In the genomic region with DNA sequence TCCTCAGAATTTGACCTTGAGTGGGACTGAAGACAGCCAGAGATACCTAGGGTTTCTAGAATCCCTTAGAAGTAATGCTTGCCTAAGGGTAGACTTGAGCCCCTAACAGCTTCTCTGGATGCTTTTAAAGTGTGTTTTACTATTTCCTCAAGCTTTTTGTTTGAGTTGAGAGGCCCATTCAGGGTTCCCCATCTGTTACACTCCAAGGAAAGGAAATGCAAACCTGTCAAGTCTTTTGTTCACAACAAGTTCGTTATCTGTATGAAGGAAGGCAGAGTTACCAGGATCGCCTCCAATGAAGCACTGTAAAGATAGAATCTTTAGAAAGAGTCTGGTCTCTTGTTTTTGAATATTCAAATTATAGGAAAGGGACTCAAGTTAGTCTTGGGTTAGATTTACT, we compare ENCODE assay signal across 19 mouse cellular contexts. TPM values are rescaled to one million over a fixed set of nuclear protein-coding genes. Genes with fewer than 3 reads are reported as not detected.
A peak's percentile ranks its signal among the peaks of the same experiment; 100 is the strongest.
DNase-seq lines count a peak whose midpoint lies in the region; ATAC-seq lines count a peak whose summit lies in the region.
"Had no signal": no experiment of that assay in that cellular context is flagged by ENCODE, and none has a peak within 500 bp of the region (broad histone marks: within the 10 kb centered on the region; RNA-seq: fewer than 3 reads in every experiment).

No protein-coding gene starts in this region.

- WGBS in heart, embryonic 10.5 days = 11% methylated on average over 2 of the region's 2 CpGs
- 10% methylated on average over 2 of the region's 2 CpGs for WGBS in liver, embryonic 11.5 days
- WGBS in liver, embryonic 12.5 days (ENCODE audit: insufficient replicate concordance) = 13% methylated on average over 2 of the region's 2 CpGs
- WGBS in hindbrain, embryonic 14.5 days = 13% methylated on average over 2 of the region's 2 CpGs

- H3K9me3 ChIP-seq in heart, embryonic 10.5 days = no peaks in the 10 kb centered on the region
- no peaks in the 10 kb centered on the region for H3K9me3 ChIP-seq in liver, embryonic 11.5 days (ENCODE audit: control insufficient read depth, low read length)
- no peaks in the 10 kb centered on the region for H3K9me3 ChIP-seq in liver, embryonic 12.5 days (replicated peaks)
- H3K9me3 ChIP-seq in hindbrain, embryonic 14.5 days (ENCODE audit: control insufficient read depth, low read length) = no peaks in the 10 kb centered on the region
- H3K9me3 ChIP-seq: forebrain, embryonic 15.5 days; hindbrain, embryonic 10.5 days; midbrain, embryonic 13.5 days; stomach, embryonic 15.5 days had no signal

- H3K4me1 ChIP-seq in heart, embryonic 10.5 days = peaks cover 45% of the 10 kb centered on the region
- peaks cover 24% of the 10 kb centered on the region for H3K4me1 ChIP-seq in liver, embryonic 11.5 days (replicated peaks; ENCODE audit: control insufficient read depth, insufficient read depth, low read length)
- H3K4me1 ChIP-seq in liver, embryonic 12.5 days = peaks cover 41% of the 10 kb centered on the region
- no peaks in the 10 kb centered on the region for H3K4me1 ChIP-seq in hindbrain, embryonic 14.5 days (replicated peaks; ENCODE audit: control insufficient read depth, insufficient read depth, low read length)
- H3K4me1 ChIP-seq: midbrain, embryonic 13.5 days had no signal

- H3K36me3 ChIP-seq in heart, embryonic 10.5 days = no peaks in the 10 kb centered on the region
- no peaks in the 10 kb centered on the region for H3K36me3 ChIP-seq in liver, embryonic 11.5 days (ENCODE audit: control insufficient read depth, insufficient read depth, low read length)
- H3K36me3 ChIP-seq in liver, embryonic 12.5 days = no peaks in the 10 kb centered on the region
- H3K36me3 ChIP-seq in hindbrain, embryonic 14.5 days (replicated peaks; ENCODE audit: control insufficient read depth, insufficient read depth) = no peaks in the 10 kb centered on the region
- H3K36me3 ChIP-seq: forebrain, embryonic 15.5 days; hindbrain, embryonic 10.5 days; midbrain, embryonic 13.5 days; stomach, embryonic 15.5 days had no signal

- ATAC-seq in liver, embryonic 11.5 days (replicated peaks; ENCODE audit: low FRiP score) = no peak
- ATAC-seq in liver, embryonic 12.5 days = no peak
- no peak for ATAC-seq in hindbrain, embryonic 14.5 days (ENCODE audit: low FRiP score)
- ATAC-seq: forebrain, embryonic 15.5 days; midbrain, embryonic 13.5 days had no signal

- H3K9ac ChIP-seq in liver, embryonic 11.5 days (ENCODE audit: low read depth, low read length) = no peak overlapping the region
- H3K9ac ChIP-seq in liver, embryonic 12.5 days = no peak overlapping the region
- no peak overlapping the region for H3K9ac ChIP-seq in hindbrain, embryonic 14.5 days
- H3K9ac ChIP-seq: forebrain, embryonic 15.5 days; midbrain, embryonic 13.5 days; stomach, embryonic 15.5 days had no signal

- no peaks in the 10 kb centered on the region for H3K27me3 ChIP-seq in heart, embryonic 10.5 days (ENCODE audit: insufficient read depth, poor library complexity, severe bottlenecking)
- no peaks in the 10 kb centered on the region for H3K27me3 ChIP-seq in liver, embryonic 11.5 days (replicated peaks; ENCODE audit: control insufficient read depth, insufficient read depth, low read length)
- H3K27me3 ChIP-seq in liver, embryonic 12.5 days (replicated peaks) = no peaks in the 10 kb centered on the region
- H3K27me3 ChIP-seq in hindbrain, embryonic 14.5 days (ENCODE audit: control insufficient read depth, insufficient read depth, low read length) = no peaks in the 10 kb centered on the region
- H3K27me3 ChIP-seq: forebrain, embryonic 15.5 days; midbrain, embryonic 13.5 days; stomach, embryonic 15.5 days had no signal

- H3K4me3 ChIP-seq in heart, embryonic 10.5 days = no peak overlapping the region
- no peak overlapping the region for H3K4me3 ChIP-seq in liver, embryonic 11.5 days (ENCODE audit: low read depth, low read length)
- H3K4me3 ChIP-seq in liver, embryonic 12.5 days = no peak overlapping the region
- H3K4me3 ChIP-seq in hindbrain, embryonic 14.5 days (replicated peaks; ENCODE audit: low read length) = no peak overlapping the region
- H3K4me3 ChIP-seq: forebrain, embryonic 15.5 days; hindbrain, embryonic 10.5 days; midbrain, embryonic 13.5 days; stomach, embryonic 15.5 days had no signal

- 0 out of 2 replicates have a peak overlapping the region, but pooled peaks have one; percentile 2 for H3K4me2 ChIP-seq in liver, embryonic 11.5 days
- no peak overlapping the region for H3K4me2 ChIP-seq in liver, embryonic 12.5 days
- no peak overlapping the region for H3K4me2 ChIP-seq in hindbrain, embryonic 14.5 days (replicated peaks)
- H3K4me2 ChIP-seq: forebrain, embryonic 15.5 days; midbrain, embryonic 13.5 days; stomach, embryonic 15.5 days had no signal

- DNase-seq in heart, embryonic 10.5 days (ENCODE audit: low spot score) = no peak
- no peak for DNase-seq in heart, postnatal 10 days
- DNase-seq in liver, embryonic 11.5 days (ENCODE audit: low spot score) = no peak
- DNase-seq in ES-CJ7 (ENCODE audit: low read depth, low spot score) (peak; percentile 40), R1 (ENCODE audit: low read depth, low spot score) (peak; percentile 83)
- no peak for DNase-seq in hindbrain, embryonic 14.5 days (ENCODE audit: low spot score)
- DNase-seq: adrenal gland, postnatal 10 days; cerebellum, adult 2 months; cerebellum, postnatal 36 days; gastrocnemius, postnatal 10 days; kidney, adult 9 months; kidney, postnatal 14 days; layer of hippocampus, postnatal 36 days; lung, adult 18-20 months had no signal

- 0 out of 2 replicates have a peak overlapping the region, but pooled peaks have one; percentile 22 for H3K27ac ChIP-seq in heart, embryonic 10.5 days
- no peak overlapping the region for H3K27ac ChIP-seq in liver, embryonic 11.5 days (ENCODE audit: low read depth, low read length)
- no peak overlapping the region for H3K27ac ChIP-seq in liver, embryonic 12.5 days
- H3K27ac ChIP-seq in hindbrain, embryonic 14.5 days = no peak overlapping the region
- H3K27ac ChIP-seq: forebrain, embryonic 15.5 days; midbrain, embryonic 13.5 days; stomach, embryonic 15.5 days had no signal

- intact Hi-C loops in heart, postnatal 10 days (cut with DNase I) = loop anchor here (5.0 kb wide), 1 partner anchor 83 kb away; no protein-coding TSS in a partner anchor

RNA-seq across cellular contexts. Expression of a gene that starts 46.8 kb away (rescaled TPM):
- polyA plus RNA-seq in heart, embryonic 10.5 days (2016; fragmentation: Nextera tagmentation; extraction: Ambion mirVana) = 14.6 and 19.4 TPM in 2 replicates
- total RNA-seq in heart, postnatal 10 days (2021) = 10 to 100 TPM; 66.2 TPM
- polyA plus RNA-seq in liver, embryonic 11.5 days (2014; fragmentation: Nextera tagmentation; extraction: Ambion mirVana) = 6.9 and 8.3 TPM in 2 replicates
- polyA plus RNA-seq in liver, embryonic 12.5 days (2016; fragmentation: Nextera tagmentation; extraction: Ambion mirVana) = 5.4 and 5.7 TPM in 2 replicates
- polyA plus RNA-seq in hindbrain, embryonic 14.5 days (2014; fragmentation: Nextera tagmentation; extraction: Ambion mirVana) = 6.5 TPM in 2 replicates

Comparison
In these comparisons a context has a peak if more than half of its experiments do, and no peak if none do; other contexts are left out.
1. DNase-seq: peak in ES-CJ7 (single experiment) and R1 (single experiment); none in heart, embryonic 10.5 days (single experiment), heart, postnatal 10 days (0 of 2), liver, embryonic 11.5 days (single experiment) and hindbrain, embryonic 14.5 days (single experiment).